Mouse (Mus musculus) kidney, postnatal 36 days (tissue): Measurements from ENCODE around the gene Myo5a.

Experiments used
- DNase-seq, 2 experiments: peaks; one replicate each; pipeline ENCODE4 v3.0.0; 2021 to 2022; ENCODE audit warnings: mixed read lengths in 2 of 2

Myo5a gene

DNA sequence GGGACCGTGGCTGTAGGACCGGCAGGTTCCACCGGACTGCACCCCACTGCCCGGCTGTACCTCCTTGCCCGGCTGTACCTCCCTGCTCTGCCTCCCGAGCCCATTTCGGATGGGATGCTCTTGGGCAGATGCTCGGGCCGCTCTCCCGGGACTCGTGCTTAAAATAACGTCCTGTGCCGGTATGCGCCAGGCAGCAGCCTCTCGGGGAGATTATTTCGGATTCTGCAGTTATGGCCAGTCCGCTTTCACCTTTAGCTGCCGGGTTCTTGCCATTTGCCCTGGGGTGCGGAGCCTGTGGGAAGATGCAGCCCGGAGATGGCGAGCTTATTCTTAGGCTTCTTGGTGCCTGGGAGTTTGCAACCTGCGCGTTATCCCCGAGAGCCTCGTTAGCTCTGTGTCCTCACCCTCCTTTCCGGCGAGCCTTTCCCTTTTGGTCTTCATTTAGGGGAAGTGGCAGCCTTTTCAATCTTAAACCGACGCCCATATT is 934 bp downstream of the Myo5a start:
- peak in 1 of 2 experiments; percentile 6 for DNase-seq

GRCm38 (mm10) chr9:75072361-75072760 is 1.5 kb downstream of the Myo5a start:
- DNase-seq, result no peak

- DNase-seq, result no peak
Measured at GRCm38 (mm10) chr9:75077191-75077590, 6.4 kb downstream of the Myo5a start.

DNA sequence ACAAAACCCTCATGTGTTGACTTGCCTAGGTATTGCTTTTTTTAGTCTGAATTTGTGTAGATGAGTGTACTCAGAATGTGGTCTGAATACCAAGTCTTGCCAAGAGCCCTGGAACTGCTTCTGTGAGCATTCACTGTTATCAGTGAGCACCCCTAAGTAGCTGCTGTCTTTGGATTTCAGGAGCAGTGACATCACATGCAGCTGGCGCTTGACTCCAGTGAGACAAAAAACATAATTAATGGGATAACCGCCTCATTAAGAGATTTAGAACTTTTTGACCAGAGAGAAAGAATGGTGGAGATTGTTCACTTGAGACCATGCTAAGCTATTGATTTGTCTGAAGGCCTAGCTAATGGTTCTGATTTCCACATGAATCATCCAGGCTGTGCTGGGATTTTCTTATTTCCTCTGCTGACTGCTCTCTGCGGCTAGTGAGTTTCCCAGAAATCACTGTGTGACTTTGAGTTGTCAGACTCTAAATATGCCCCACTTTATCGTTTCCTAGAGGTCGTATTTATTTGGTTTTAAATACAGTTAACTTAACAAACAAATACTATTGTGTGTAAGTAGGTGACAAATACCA is 14.5 kb downstream of the Myo5a start:
- no peak for DNase-seq

GRCm38 (mm10) chr9:75087823-75088222 is 17.0 kb downstream of the Myo5a start:
- no peak for DNase-seq

DNA sequence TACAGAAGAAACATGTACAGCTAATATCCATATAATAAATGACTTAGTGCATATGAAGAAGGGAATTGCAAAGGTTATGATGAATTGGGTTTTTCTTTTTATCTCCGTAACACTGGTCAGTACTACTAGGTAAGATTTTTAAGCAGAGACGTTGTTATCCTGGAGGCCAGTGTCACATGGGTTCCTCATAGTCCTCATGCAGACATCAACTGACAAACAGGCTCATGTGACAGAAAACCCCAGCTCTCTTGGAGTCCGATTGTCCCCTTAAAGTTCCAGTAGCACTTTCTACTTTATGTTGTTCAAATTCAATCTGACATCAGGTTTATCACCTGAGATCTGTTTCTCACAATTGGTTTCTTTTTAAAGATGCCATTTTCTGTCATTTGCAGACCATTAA is 18.5 kb downstream of the Myo5a start:
- DNase-seq, result no peak

GRCm38 (mm10) chr9:75092134-75092533 is 21.3 kb downstream of the Myo5a start:
- no peak for DNase-seq

DNA sequence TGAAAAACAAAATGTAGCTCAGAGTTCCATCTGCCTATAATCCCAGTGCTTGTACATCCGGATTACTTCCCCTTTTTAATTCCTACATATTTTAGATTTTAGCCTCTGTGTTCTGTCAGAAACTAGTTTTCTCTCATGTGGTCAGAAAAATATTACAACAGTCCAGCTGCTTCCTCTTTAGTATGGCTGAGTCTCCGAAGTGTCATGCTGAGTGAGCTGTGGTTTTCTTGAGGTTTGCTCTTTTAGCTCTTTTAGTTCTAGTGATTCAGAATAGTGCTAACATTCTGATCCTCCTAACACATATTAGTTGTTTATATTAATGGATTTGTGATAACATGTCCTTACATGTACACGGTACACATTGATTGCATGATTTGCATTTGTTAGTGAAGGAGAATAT is 23.9 kb downstream of the Myo5a start:
- no peak for DNase-seq

DNA sequence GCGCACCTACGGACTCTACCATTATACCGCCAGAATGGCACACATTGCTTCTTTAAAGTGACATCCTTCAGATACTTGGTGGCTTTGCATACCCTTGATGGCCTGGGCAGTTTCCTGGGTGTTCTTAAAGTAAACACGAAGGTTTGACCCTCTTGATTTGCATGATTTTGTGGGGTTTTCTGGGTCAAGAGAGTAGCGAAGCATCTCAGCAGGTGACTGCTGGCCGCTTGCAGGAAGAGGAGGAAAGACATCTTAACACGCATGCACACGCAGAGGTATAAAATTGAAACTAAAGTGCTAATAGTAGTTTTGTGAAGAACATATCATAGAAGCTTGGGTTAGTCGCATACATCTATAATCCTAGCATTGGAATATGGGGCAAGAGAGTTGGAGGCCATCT is 28.1 kb downstream of the Myo5a start:
- DNase-seq, result no peak

DNA sequence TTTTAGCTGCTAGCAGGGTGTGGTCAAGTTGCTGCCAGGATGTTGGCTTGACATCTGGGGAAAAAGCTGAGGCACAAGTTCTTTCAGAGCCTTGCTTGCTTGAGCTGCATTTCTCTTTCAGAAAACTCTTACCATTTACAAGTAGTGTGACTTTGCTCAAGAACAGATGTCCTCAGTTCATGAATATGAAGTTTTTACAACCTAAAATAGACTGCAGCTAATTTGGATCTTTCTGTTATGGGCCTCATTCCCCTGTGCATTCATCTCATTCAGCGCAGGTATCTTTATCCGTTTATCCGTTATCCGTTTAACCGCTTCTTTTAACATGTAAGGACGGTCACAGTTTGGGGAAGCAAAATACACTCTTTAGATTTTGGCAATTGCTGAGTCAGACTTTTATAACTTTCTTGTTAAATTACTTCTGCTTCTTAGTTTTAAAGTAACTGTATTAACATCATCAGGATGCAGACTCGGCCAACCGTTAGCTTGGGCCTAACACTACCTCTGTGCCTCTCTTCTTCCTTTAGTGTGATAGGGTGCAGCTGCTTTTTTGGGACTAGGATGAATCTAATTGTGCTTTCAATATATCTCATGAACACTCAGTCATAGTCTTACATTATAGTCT is 29.5 kb downstream of the Myo5a start:
- no peak for DNase-seq

GRCm38 (mm10) chr9:75102131-75102530 is 31.3 kb downstream of the Myo5a start:
- DNase-seq, result no peak

DNA sequence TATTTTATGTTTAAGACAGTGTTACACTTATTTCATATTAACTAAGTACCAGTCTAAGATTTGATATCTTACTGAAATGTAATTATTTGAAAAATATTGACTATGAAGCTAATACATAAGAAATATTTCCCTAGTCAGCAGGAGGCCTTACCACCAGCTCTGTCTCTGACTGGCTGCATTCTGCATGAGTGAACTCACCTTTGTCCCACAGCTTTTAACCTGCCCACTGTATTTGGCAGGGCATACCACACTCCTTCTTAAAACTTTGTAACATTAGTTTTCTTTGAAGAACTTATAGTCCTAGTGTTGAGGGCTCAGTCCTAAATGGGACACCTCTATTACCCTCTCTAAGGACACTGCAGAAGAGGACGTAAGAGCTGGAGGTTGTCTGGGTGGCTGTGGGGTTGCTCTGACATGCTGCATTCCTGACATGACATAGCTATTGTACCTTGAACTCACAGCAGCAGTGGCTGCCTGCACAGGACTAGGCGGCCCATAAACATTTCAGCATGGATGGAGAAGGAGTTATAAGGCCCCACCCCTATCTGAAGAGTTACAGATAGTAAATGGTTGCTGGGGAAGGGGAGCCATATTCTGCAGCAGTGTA is 45.9 kb downstream of the Myo5a start:
- DNase-seq, result peak; percentile 52 to 60

GRCm38 (mm10) chr9:75121126-75121525 is 50.3 kb downstream of the Myo5a start:
- DNase-seq, result no peak

DNA sequence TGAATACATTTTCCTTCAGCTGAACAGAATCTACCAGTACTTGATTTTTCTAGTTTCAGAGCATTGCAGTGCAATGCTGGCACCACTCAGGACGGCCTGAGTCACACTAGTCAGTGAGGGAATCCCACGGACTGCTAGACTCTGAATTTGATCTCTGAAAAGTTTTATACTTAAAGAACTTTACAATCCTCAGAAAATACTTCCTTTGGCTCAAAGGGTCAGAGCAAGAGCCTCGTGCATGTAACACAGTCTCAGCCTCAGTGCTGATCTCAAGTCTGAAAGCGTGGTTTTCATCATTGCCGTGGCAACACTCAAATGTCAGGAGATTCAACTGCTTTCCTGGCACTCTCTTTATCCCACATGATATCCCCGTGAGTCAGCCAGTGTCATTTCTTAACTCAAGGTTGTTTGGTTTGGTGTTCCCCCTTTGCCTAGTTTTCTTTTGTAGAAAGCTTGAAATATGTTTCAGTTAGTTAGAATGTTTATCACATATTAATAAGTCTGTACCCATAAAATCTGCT is 53.4 kb downstream of the Myo5a start:
- DNase-seq, result no peak

DNA sequence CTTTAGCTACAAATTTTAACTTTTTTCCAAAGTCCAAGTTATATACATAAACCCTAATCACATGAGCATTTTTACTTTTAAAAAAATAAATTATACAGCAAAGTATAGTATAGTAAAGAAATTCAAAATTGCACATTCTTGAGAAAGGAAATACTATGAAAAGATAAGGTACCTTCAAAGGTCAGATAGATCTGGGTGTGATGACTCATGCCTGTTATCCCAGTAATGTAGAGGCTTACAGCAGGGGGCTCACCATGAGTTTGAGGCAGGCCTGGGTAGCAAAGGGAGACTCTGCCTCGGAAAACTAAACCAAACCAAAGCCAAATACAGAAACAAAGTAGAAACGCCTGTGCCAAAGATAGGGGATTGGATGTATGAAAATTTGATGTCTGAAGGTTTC is 59.7 kb downstream of the Myo5a start:
- DNase-seq, result no peak

DNA sequence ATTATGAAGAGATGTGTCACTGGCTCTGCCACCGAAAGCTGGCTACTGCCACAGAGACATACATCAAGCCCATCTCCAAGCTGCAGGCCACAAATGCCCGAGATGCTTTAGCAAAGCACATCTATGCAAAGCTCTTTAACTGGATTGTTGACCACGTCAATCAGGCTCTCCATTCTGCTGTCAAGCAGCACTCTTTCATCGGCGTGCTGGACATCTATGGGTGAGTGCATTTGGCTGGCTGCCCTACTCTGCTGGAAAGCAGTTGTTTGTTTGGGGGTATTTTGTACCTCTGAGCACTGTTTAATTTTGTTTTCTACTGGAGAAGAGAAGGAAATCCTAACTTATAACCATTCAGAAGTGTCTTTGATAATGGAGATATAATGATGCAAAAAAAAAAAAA is 76.1 kb downstream of the Myo5a start:
- DNase-seq, result peak; percentile 11 to 74

DNA sequence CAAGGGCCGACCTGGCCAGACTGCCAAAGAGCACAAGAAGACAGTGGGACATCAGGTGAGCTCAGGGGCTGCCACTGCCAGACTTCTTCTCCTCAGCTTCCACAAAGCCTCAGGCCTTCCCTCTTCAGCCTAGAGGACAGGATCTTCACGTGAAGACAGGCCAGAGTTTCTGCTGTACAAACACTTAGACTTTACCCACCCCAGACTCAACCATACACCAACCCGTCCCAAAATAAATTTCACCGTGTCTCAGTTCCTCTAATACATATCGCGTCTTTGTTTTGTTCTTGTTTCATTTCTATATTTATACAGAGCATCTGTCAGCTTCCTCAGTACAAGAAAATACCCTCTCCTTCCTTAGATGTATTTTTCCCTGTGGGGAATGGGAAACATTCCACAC is 89.7 kb downstream of the Myo5a start:
- DNase-seq, result no peak

GRCm38 (mm10) chr9:75163650-75164049 is 92.8 kb downstream of the Myo5a start:
- DNase-seq, result peak in 1 of 2 experiments; percentile 8

- no peak for DNase-seq
Measured at GRCm38 (mm10) chr9:75171721-75172120, 100.9 kb downstream of the Myo5a start.

DNA sequence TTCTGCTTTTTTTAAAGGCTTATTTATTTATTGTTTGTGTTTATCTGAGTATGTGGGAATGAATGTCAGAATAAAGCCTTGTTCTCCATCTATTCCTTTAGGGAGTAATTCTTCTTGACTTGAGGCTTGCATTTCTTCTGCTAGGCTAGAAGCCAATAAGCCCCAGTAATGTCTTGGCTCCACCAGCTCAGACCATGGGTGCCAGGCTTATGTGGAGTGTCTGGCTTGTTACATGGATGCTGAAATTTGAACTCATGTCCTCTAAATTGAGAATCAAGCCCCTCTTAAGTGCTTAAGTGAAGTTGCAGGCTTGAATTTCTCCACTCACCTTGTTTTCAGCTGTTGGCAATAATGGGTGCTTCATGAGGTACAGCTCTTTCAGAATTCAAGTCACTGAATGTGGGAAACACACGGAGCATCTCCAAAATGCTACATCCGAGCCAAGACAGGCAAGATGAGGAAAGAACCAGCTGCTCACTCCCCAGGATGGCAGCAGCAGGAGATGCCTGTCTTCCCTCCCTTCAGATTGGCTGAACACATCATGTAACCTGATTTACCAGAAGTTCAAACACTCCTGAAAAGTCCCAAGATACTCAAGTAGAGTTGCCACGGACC is 116.9 kb downstream of the Myo5a start:
- no peak for DNase-seq

GRCm38 (mm10) chr9:75193858-75194257 is 123.0 kb downstream of the Myo5a start:
- no peak for DNase-seq

DNA sequence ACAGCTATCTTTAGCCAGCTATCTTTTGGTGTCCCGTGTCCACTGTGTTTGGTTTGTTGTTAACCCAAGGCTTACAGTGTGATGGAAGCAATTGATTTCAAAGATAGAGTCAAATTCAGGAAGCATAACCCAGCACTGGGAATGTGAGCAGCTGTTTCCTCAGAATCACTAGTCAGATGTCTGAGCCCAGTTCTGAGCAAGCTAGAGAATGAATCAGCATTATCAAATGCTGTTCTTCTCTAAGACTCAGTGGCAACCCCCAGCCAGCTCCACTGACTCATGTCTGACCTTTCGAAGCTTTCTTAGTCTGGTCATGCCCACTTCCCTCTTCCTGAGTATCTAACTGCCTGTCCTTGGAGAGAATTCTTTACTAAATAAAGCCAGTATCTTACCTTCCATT is 125.5 kb downstream of the Myo5a start:
- DNase-seq, result peak in 1 of 2 experiments; percentile 4

DNA sequence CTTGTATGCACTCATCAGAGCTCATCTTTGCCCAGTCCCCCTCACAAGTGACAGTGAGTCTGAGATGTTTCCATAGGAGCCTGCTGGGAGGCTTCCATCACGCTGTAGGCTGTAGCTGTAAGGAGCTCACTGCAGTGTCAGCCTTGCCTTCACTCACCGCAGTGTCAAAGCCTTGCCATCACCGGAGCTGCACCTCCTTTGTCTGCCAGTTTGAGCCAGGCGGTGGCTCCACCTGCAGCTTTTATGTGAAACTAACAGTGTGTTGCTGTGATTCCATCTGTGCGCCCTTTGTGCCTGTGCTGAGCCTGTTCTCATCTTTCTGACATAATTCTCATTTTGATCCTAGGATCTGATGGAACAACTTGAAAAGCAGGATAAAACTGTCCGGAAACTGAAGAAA is 126.5 kb downstream of the Myo5a start:
- peak; percentile 24 to 64 for DNase-seq

DNA sequence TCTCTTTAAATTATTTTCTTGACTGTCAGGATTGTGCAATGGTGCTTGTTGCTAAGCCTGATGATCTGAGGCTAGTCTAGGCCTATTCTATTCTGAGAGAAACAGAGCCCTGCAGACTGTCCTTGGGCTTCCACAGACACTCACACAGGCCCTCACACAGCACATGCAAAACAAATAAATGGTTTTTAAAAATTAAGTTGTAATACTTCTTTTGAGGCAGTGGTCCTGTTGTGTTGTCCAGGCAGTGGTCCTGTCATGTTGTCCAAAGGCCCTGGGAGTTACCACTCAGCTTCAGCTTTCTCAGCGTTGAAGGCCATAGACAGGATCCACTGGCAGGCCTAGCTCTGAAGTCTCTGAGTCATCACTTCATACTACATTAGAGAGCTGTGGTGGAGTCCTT is 130.7 kb downstream of the Myo5a start:
- DNase-seq, result no peak
